Mouse (Mus musculus) MEL (cell line): ENCODE measurements around the gene Klhdc8a. TPM values are rescaled to one million over a fixed set of nuclear protein-coding genes. Genes with fewer than 3 reads are reported as not detected.

Experiments used
- DNase-seq: peaks from one replicate; pipeline ENCODE4 v3.0.0; 2011; ENCODE audit warnings: low read depth, low spot score
- H3K27ac ChIP-seq: 2 replicates; pipeline ENCODE4 v1.5.1; 2012; ENCODE audit warnings: low read depth, mild to moderate bottlenecking, control low read depth, low read length, moderate library complexity; ENCODE audit not compliant: control insufficient read depth
- H3K27me3 ChIP-seq, 2 experiments: fragments of 150-350 bp in 1 of 2; sonication (generic) in 1 of 2; 2 replicates each; pipeline ENCODE4 v1.6.1; 2012; ENCODE audit warnings: low read length in 2 of 2, mild to moderate bottlenecking in 2 of 2, improper control_type of control experiment in 1 of 2, moderate library complexity in 1 of 2; ENCODE audit not compliant: insufficient read depth in 2 of 2, control insufficient read depth in 1 of 2
- H3K36me3 ChIP-seq, 2 experiments: 2 replicates each; pipeline ENCODE4 v1.6.1; 2012 to 2014; ENCODE audit warnings: low read length in 2 of 2, improper control_type of control experiment in 1 of 2, inconsistent platforms in 1 of 2, mild to moderate bottlenecking in 1 of 2; ENCODE audit not compliant: insufficient read depth in 2 of 2, control insufficient read depth in 1 of 2
- H3K4me1 ChIP-seq, 2 experiments: fragments of 150-350 bp in 1 of 2; sonication (generic) in 1 of 2; 2 replicates each; pipeline ENCODE4 v1.6.1; 2012; ENCODE audit warnings: low read length in 2 of 2, improper control_type of control experiment in 1 of 2, mild to moderate bottlenecking in 1 of 2; ENCODE audit not compliant: insufficient read depth in 2 of 2, control insufficient read depth in 1 of 2
- H3K4me3 ChIP-seq, 2 experiments: fragments of 150-350 bp in 1 of 2; sonication (generic) in 1 of 2; 2 replicates each; pipeline ENCODE4 v1.5.1; 2012; ENCODE audit warnings: low read depth in 2 of 2, low read length in 2 of 2, mild to moderate bottlenecking in 2 of 2, moderate library complexity in 2 of 2, control low read depth in 1 of 2, improper control_type of control experiment in 1 of 2; ENCODE audit not compliant: control insufficient read depth in 1 of 2, insufficient read depth in 1 of 2
- H3K79me2 ChIP-seq: 2 replicates; pipeline ENCODE4 v1.6.1; 2012; ENCODE audit warnings: mild to moderate bottlenecking, low read length, moderate library complexity; ENCODE audit not compliant: control insufficient read depth, poor library complexity, insufficient read depth
- H3K9ac ChIP-seq: 2 replicates; pipeline ENCODE4 v1.6.1; 2012; ENCODE audit warnings: low read depth, mild to moderate bottlenecking, control low read depth, low read length, moderate library complexity; ENCODE audit not compliant: control insufficient read depth, poor library complexity, severe bottlenecking
- H3K9me3 ChIP-seq: fragments of 150-350 bp; sonication (generic); replicated peaks from 2 replicates; pipeline ENCODE4 v1.6.1; 2012; ENCODE audit warnings: mild to moderate bottlenecking, low read length, improper control_type of control experiment, moderate library complexity; ENCODE audit not compliant: insufficient read depth
- BHLHE40 ChIP-seq: IDR thresholded peaks from 2 replicates; pipeline ENCODE4 v1.6.1; 2012; ENCODE audit warnings: low read depth, mild to moderate bottlenecking, inconsistent platforms, low read length, improper control_type of control experiment, borderline replicate concordance
- CTCF ChIP-seq, 3 experiments: IDR thresholded peaks in 2 of 3; conservative IDR thresholded peaks in 1 of 3; 2 replicates each; pipeline ENCODE4 v1.5.1; 2011 to 2012; ENCODE audit warnings: low read length in 3 of 3, low read depth in 2 of 3, mild to moderate bottlenecking in 2 of 3, improper control_type of control experiment in 1 of 3, inconsistent platforms in 1 of 3, mixed read lengths in 1 of 3, moderate library complexity in 1 of 3; ENCODE audit not compliant: control insufficient read depth in 1 of 3, insufficient read depth in 1 of 3, poor library complexity in 1 of 3, severe bottlenecking in 1 of 3
- EP300 ChIP-seq, 2 experiments: IDR thresholded peaks; 2 replicates each; pipeline ENCODE4 v1.6.1; 2011; ENCODE audit warnings: improper control_type of control experiment in 2 of 2, low read length in 2 of 2, low read depth in 1 of 2, mild to moderate bottlenecking in 1 of 2
- ETS1 ChIP-seq: IDR thresholded peaks from 2 replicates; pipeline ENCODE4 v1.6.1; 2012; ENCODE audit warnings: low read depth, mild to moderate bottlenecking, inconsistent platforms, low read length, improper control_type of control experiment, moderate library complexity
- GABPA ChIP-seq: IDR thresholded peaks from 2 replicates; pipeline ENCODE4 v1.6.1; 2012; ENCODE audit warnings: low read depth, mild to moderate bottlenecking, inconsistent platforms, low read length, improper control_type of control experiment, moderate library complexity
- GATA1 ChIP-seq: IDR thresholded peaks from 2 replicates; pipeline ENCODE4 v1.6.1; 2011; ENCODE audit warnings: low read depth, low read length, improper control_type of control experiment
- MAFK ChIP-seq: IDR thresholded peaks from 2 replicates; pipeline ENCODE4 v1.6.1; 2011; ENCODE audit warnings: low read depth, mild to moderate bottlenecking, low read length, improper control_type of control experiment, borderline replicate concordance
- MEF2A ChIP-seq: IDR thresholded peaks from 2 replicates; pipeline ENCODE4 v1.6.1; 2014; ENCODE audit warnings: low read depth, mild to moderate bottlenecking, inconsistent platforms, low read length, improper control_type of control experiment; ENCODE audit not compliant: poor library complexity, insufficient replicate concordance, severe bottlenecking; ENCODE audit errors: extremely low read depth
- MXI1 ChIP-seq: IDR thresholded peaks from 2 replicates; pipeline ENCODE4 v1.6.1; 2011; ENCODE audit warnings: mild to moderate bottlenecking, low read depth, low read length, improper control_type of control experiment
- MYC ChIP-seq: IDR thresholded peaks from 2 replicates; pipeline ENCODE4 v1.6.1; 2011; ENCODE audit warnings: low read depth, mild to moderate bottlenecking, low read length, improper control_type of control experiment, moderate library complexity
- NELFE ChIP-seq: IDR thresholded peaks from 2 replicates; pipeline ENCODE4 v1.6.1; 2011; ENCODE audit warnings: low read depth, low read length, improper control_type of control experiment
- NRF1 ChIP-seq: IDR thresholded peaks from 2 replicates; pipeline ENCODE4 v1.6.1; 2014; ENCODE audit warnings: low read depth, mild to moderate bottlenecking, inconsistent platforms, low read length, improper control_type of control experiment, moderate library complexity; ENCODE audit not compliant: poor library complexity, insufficient read depth, severe bottlenecking
- POLR2A ChIP-seq, 2 experiments: IDR thresholded peaks; 2 replicates each; pipeline ENCODE4 v1.6.1; 2011 to 2012; ENCODE audit warnings: low read length in 2 of 2, mild to moderate bottlenecking in 2 of 2, control low read depth in 1 of 2, improper control_type of control experiment in 1 of 2, low read depth in 1 of 2, moderate library complexity in 1 of 2; ENCODE audit not compliant: control insufficient read depth in 1 of 2, insufficient read depth in 1 of 2, poor library complexity in 1 of 2
- POLR2AphosphoS2 ChIP-seq: IDR thresholded peaks from 2 replicates; pipeline ENCODE4 v1.6.1; 2011; ENCODE audit warnings: low read length, improper control_type of control experiment
- POLR2AphosphoS5 ChIP-seq: IDR thresholded peaks from 2 replicates; pipeline ENCODE4 v1.6.1; 2012; ENCODE audit warnings: low read depth, borderline replicate concordance, mild to moderate bottlenecking, inconsistent platforms, low read length, moderate library complexity, mixed read lengths
- RAD21 ChIP-seq: IDR thresholded peaks from 2 replicates; pipeline ENCODE4 v1.6.1; 2011; ENCODE audit warnings: mild to moderate bottlenecking, low read depth, low read length, improper control_type of control experiment
- RCOR1 ChIP-seq: IDR thresholded peaks from 2 replicates; pipeline ENCODE4 v1.6.1; 2012; ENCODE audit warnings: low read depth, mild to moderate bottlenecking, inconsistent platforms, low read length, improper control_type of control experiment
- SIN3A ChIP-seq: IDR thresholded peaks from 2 replicates; pipeline ENCODE4 v1.6.1; 2012; ENCODE audit warnings: low read length, improper control_type of control experiment, inconsistent platforms
- SMC3 ChIP-seq: IDR thresholded peaks from 2 replicates; pipeline ENCODE4 v1.6.1; 2011; ENCODE audit warnings: low read depth, low read length, improper control_type of control experiment
- TBP ChIP-seq: IDR thresholded peaks from 2 replicates; pipeline ENCODE4 v1.8.0; 2011; ENCODE audit warnings: low read depth, low read length, improper control_type of control experiment
- UBTF ChIP-seq: IDR thresholded peaks from 2 replicates; pipeline ENCODE4 v1.6.1; 2012; ENCODE audit warnings: low read depth, mild to moderate bottlenecking, inconsistent platforms, low read length, improper control_type of control experiment, moderate library complexity, borderline replicate concordance; ENCODE audit not compliant: insufficient read depth
- ZC3H11A ChIP-seq: IDR thresholded peaks from 2 replicates; pipeline ENCODE4 v1.6.1; 2012; ENCODE audit warnings: low read depth, mild to moderate bottlenecking, inconsistent platforms, low read length, improper control_type of control experiment
- ZKSCAN1 ChIP-seq: IDR thresholded peaks from 2 replicates; pipeline ENCODE4 v1.6.1; 2012; ENCODE audit warnings: low read depth, mild to moderate bottlenecking, inconsistent platforms, low read length, improper control_type of control experiment, moderate library complexity
- polyA plus RNA-seq, 2 experiments: library from polyadenylated mRNA; stranded (reverse) in 1 of 2; unstranded in 1 of 2; fragments of >175 nt in 1 of 2; fragments of >200 nt in 1 of 2; gene quantifications; 2 replicates each; pipeline versions ENCODE4 v1.2.1 to v1.2.4; 2012; ENCODE audit warnings: low replicate concordance in 2 of 2, low read depth in 1 of 2; ENCODE audit not compliant: insufficient read length in 2 of 2, insufficient read depth in 1 of 2, missing spikeins in 1 of 2
- total RNA-seq: library from RNA; depleted of rRNA; stranded (reverse); fragments of 300-350 nt; gene quantifications from 2 replicates; pipeline ENCODE4 v1.2.3, GENCODE M21; 2012

The Klhdc8a gene
- total and polyA plus RNA-seq, 3 experiments: not detected

DNA sequence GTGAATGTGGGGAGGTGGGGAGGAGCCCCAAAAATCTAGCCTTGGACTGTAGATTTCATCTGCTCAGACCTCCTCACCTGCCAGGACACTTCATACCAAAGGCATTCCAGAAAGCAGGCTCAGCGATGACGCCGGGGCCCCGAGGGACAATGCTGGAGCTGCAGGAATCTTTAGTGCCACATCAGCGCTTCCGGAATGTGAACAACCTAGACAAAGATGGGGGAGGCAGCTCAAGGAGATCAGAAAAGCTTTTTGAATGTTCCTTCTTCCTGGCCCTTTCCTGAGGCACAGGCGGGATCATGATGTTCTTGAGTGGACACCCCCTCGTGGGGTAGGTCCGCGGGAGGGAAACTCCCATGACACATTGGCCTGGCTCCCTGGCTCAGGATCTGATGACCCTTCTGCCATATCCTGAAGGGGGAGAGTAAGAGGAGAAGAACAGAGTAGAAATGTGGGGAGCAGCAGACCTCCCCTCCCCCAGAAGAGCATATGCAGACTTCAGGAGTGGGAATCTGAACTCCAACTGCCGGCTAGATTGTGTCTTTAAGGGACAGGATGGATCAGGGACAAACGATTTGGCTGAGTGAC lies 37.0 kb downstream of the Klhdc8a start (continued):
- TF ChIP-seq GABPA: no peak
- no peak for TF ChIP-seq ETS1
- no peak for TF ChIP-seq NRF1
- TF ChIP-seq RCOR1: no peak

- peak; percentile 52 for DNase-seq
Measured at GRCm38 (mm10) chr1:132336921-132337320, 38.5 kb downstream of the Klhdc8a start.

DNA sequence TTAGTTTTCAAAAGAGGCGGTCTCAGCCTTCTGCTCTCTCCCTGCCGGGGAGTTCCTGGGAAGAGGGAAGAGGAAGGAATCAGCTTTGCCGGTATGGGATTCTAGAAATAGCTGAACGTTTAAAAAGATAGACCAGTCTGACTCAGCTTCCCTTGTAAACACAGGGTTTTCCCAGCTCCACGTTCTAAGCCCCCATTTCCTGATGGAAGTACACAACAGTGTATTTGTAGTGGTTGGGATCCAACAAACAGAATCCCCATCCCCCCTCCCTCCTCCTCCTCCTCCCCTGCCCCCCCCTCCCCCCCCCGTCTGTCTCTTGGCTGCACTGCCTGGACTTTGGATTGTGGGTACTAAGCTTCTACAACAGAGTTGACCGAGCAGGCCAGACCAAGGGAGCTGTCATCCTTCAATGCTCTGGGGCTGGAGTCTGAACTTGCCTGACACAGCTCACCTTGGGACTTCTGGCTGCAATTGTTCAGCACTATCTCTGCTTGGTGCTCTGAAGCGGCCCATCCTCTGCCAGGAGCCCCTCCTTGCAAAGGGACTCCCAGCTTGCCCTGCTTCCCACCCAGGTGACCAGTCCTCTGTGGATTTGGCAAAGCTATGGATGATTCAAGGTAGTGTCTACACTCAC lies 39.7 kb downstream of the Klhdc8a start:
- Histone ChIP-seq H3K4me3 (no peak overlapping the region), H3K9me3 (no peaks in the 10 kb centered on the region), H3K27me3 (no peaks in the 10 kb centered on the region), H3K79me2 (no peaks in the 10 kb centered on the region), H3K9ac (no peak overlapping the region)
- DNase-seq: no peak
- no peak for TF ChIP-seq UBTF
- TF ChIP-seq RAD21: no peak
- TF ChIP-seq MXI1: no peak
- no peak for TF ChIP-seq ZKSCAN1
- no peak for TF ChIP-seq GATA1
- TF ChIP-seq POLR2AphosphoS2: no peak
- no peak for TF ChIP-seq GABPA
- no peak for TF ChIP-seq MYC
- TF ChIP-seq POLR2A (IDR thresholded peaks at IDR 0.05; ENCODE audit: control insufficient read depth in 1 of 2, insufficient read depth in 1 of 2, low read depth in 1 of 2, low read length in 2 of 2, poor library complexity in 1 of 2): no peak
- no peak for TF ChIP-seq ETS1
- no peak for TF ChIP-seq MEF2A
- TF ChIP-seq EP300 (IDR thresholded peaks at IDR 0.05; ENCODE audit: low read depth in 1 of 2, low read length in 2 of 2): no peak
- no peak for TF ChIP-seq MAFK
- no peak for TF ChIP-seq TBP
- TF ChIP-seq CTCF (IDR thresholded peaks at IDR 0.05 in 2 of 3, conservative IDR thresholded peaks at IDR 0.05 in 1 of 3; ENCODE audit: control insufficient read depth in 1 of 3, insufficient read depth in 1 of 3, low read depth in 2 of 3, low read length in 3 of 3, poor library complexity in 1 of 3, severe bottlenecking in 1 of 3): no peak
- no peak for TF ChIP-seq ZC3H11A
- no peak for TF ChIP-seq NELFE
- no peak for TF ChIP-seq POLR2AphosphoS5
- TF ChIP-seq SMC3: no peak
- TF ChIP-seq SIN3A: no peak
- TF ChIP-seq, all 39 proteins: peak for 0
- peaks cover 0 to 42% of the 10 kb centered on the region in 2 experiments; a peak in 2 of 4 replicates for H3K36me3 ChIP-seq
- H3K4me1 ChIP-seq: peaks cover 14 to 59% of the 10 kb centered on the region in 2 experiments
- H3K27ac ChIP-seq: no peak overlapping the region

More at GRCm38 (mm10) chr1:132336921-132337320, 38.5 kb downstream of the Klhdc8a start:
- Histone ChIP-seq H3K9me3 (no peaks in the 10 kb centered on the region), H3K79me2 (no peaks in the 10 kb centered on the region), H3K27me3 (no peaks in the 10 kb centered on the region), H3K27ac (no peak overlapping the region), H3K4me1 (peaks cover 9 to 48% of the 10 kb centered on the region in 2 experiments), H3K36me3 (peaks cover 0 to 31% of the 10 kb centered on the region in 2 experiments; a peak in 2 of 4 replicates), H3K9ac (peak overlapping the region; percentile 0; the same call in 1 of the 2 replicates), H3K4me3 (no peak overlapping the region)
- TF ChIP-seq NELFE: no peak
- TF ChIP-seq BHLHE40: peak; percentile 61; the same call in 1 of the 2 replicates
